Mouse (Mus musculus): ENCODE measurements around the gene Rpl24.

DNA sequence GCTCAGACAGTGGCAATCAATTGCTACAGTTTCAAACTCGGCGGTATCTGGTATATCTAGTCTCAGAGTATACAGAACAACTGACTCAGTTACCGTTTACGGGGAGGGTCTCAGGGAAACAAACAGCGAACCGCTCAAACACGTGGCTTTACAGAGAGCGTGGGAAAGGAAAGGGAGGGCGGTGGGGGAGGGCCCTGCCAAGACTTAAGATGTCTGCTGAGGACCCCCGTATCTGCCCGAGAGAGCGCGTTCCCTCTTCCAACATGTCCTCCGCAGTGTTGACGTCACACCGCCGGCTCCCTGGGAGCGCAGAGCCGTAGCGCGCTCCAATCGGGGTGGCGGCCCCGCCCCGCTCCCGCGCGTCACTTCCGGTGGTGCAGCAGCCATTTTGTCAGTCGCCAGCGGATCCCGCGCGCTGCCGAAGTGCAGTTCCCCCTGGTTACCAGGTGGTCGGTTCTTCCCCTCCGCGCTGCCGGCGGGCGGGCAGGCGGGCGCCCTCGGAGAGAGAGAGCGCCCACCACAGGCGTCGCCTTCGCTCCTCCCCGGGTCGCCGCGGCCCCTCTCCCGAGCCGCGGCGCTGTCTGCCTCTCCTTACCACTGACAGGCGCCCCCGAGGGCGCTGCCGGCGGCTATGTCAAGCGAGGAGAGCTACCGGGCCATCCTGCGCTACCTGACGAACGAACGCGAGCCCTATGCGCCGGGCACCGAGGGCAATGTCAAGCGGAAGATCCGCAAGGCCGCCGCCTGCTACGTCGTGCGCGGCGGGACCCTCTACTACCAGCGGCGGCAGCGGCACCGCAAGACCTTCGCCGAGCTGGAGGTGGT lies 7.6 kb downstream of the Rpl24 start, which contains the start of gene Zbtb11:
- TF ChIP-seq CTCF (conservative IDR thresholded peaks at IDR 0.05; ENCODE audit: low read length) (no peak), NANOG (IDR thresholded peaks at IDR 0.05; ENCODE audit: borderline replicate concordance, low read length) (no peak)

Data from E14TG2a.4 (cell line).